Mouse (Mus musculus): Measurements from ENCODE around the gene Olfr59. TPM values are rescaled to one million over a fixed set of nuclear protein-coding genes. Genes with fewer than 3 reads are reported as not detected.

The Olfr59 gene
- not detected in 2 replicates for polyA plus RNA-seq (2015; fragmentation: Nextera tagmentation; extraction: Ambion mirVana)

DNA sequence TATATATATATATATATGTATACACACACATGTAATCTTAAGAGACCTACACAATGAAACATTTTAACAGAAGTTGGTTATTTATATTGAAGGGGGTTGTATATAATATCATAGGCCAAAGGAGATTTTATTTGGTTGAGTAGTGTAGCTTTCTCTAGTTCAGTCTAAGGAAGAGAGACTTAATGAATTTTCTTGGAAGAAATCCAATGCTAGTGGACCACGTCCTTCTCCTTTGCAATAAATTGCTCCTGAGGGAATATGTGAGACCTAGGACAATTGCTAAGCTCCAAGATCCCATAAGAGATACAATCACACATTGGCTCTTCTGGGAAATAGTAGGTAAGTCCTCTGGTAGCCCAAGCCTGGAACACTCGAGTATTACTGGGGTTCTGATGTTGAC lies at the start of gene Olfr59:
Gene Olfr59, plus strand, starts transcription at position 301 of the 400 bp plus-strand sequence.
- Histone ChIP-seq H3K4me2 (no peak within 1 kb of the TSS), H3K27ac (replicated peaks) (no peak within 1 kb of the TSS), H3K4me3 (no peak within 1 kb of the TSS), H3K27me3 (no peaks in the 10 kb centered on the region), H3K36me3 (no peaks in the 10 kb centered on the region), H3K9me3 (peaks cover 9% of the 10 kb centered on the region), H3K9ac (no peak within 1 kb of the TSS), H3K4me1 (replicated peaks) (no peaks in the 10 kb centered on the region)
- 61% methylated on average over 2 of the region's 2 CpGs for WGBS
- no peak for ATAC-seq (ENCODE audit: low read depth)

DNA sequence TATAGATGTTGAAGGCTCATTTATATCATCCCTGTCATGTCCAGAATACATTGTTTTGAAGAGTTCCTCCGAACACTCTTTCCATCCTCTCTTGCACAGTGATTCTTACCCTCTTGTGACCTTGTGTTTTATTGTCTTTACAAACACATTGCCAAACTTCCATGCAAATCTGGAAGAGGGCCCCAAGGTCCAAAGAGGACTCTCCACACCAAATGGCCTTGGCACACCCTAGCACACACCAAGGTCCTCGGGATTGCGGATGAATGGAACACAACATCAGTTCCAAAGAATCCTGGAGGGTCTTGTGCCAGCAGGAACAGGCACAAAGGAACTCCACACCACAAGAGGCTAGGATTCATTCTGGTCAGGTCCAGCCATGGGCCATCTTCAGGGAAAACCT lies 42.3 kb upstream of the Olfr59 start:
- Histone ChIP-seq H3K4me2 (no peak overlapping the region), H3K9me3 (peaks cover 18% of the 10 kb centered on the region), H3K27me3 (no peaks in the 10 kb centered on the region), H3K27ac (replicated peaks) (no peak overlapping the region), H3K9ac (no peak overlapping the region), H3K4me3 (no peak overlapping the region), H3K4me1 (replicated peaks) (no peaks in the 10 kb centered on the region), H3K36me3 (no peaks in the 10 kb centered on the region)
- ATAC-seq (ENCODE audit: low read depth): no peak
- WGBS: 88% methylated on average over 3 of the region's 3 CpGs

DNA sequence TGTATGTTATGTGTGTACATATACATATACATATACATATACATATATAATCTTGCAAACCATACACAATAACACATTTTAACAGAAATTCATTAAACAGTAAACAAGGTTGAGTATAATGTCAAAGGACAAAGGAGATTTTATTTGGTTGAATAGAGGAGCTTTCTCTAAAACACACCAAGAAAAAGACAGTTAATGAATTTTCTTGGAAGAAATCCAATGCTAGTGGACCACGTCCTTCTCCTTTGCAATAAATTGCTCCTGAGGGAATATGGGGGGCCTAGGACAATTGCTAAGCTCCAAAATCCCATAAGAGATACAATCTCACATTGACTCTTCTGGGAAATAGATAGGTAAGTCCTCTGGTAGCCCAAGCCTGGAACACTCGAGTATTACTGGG lies 24.0 kb upstream of the Olfr59 start, which contains the start of gene Olfr406:
Gene Olfr406, plus strand, starts transcription at position 301 of the 400 bp plus-strand sequence.
- H3K27ac ChIP-seq (replicated peaks): no peak within 1 kb of the TSS
- no peaks in the 10 kb centered on the region for H3K36me3 ChIP-seq
- H3K4me2 ChIP-seq: no peak within 1 kb of the TSS
- no peak within 1 kb of the TSS for H3K4me3 ChIP-seq
- ATAC-seq (ENCODE audit: low read depth): no peak
- peaks cover 3% of the 10 kb centered on the region; the same call in 1 of the 2 replicates for H3K9me3 ChIP-seq
- no peaks in the 10 kb centered on the region for H3K27me3 ChIP-seq
- 71% methylated on average over 2 of the region's 2 CpGs for WGBS
- H3K9ac ChIP-seq: no peak within 1 kb of the TSS
- H3K4me1 ChIP-seq (replicated peaks): no peaks in the 10 kb centered on the region

DNA sequence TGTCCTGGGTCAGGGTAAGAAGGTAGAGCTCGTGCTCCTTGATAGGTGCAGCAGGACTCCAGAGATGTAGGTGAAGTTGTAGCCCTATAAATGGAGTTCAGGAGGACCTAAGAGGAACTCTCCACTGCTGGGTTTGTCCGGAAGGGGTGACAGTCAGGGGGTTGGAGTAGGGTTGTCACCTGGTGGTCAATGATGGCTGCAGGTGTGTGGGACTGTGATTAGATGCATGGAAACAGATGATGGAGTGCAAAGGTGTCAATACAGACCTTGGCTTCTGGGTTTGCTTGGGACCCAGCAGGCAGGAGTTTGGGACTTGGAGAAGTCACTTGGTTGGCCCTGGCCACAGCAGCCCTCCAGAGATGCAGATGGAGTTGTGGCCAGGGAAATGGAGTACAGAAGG lies 3.7 kb downstream of the Olfr59 start:
- no peak for ATAC-seq (ENCODE audit: low read depth)
- H3K4me1 ChIP-seq (replicated peaks): no peaks in the 10 kb centered on the region
- H3K9ac ChIP-seq: no peak overlapping the region
- no peak overlapping the region for H3K4me3 ChIP-seq
- WGBS: 80% methylated on average over 2 of the region's 2 CpGs
- H3K27ac ChIP-seq (replicated peaks): no peak overlapping the region
- H3K4me2 ChIP-seq: no peak overlapping the region
- no peaks in the 10 kb centered on the region for H3K27me3 ChIP-seq
- H3K9me3 ChIP-seq: 0 out of 2 replicates have a peak, but pooled peaks cover 4% of the 10 kb centered on the region
- no peaks in the 10 kb centered on the region for H3K36me3 ChIP-seq

DNA sequence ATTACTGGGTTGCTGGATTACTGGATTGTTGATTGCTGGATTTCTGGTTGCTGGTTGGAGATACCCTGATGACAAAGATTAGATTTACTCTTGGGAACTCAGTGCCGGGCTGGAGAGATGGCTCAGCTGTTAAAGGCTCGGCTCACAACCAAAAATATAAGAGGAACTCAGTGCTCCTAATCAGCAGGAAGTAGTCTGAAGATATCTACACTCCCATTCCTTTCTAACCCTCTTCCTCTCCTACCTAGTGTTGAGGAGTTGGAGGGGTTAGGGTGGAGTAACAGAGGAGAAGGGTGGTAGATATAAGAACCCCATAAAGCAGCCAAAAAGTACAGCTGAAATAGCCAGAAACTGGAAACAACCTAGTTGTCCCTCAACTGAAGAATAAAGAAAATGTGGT lies 42.5 kb downstream of the Olfr59 start:
- 83% methylated on average over 2 of the region's 2 CpGs for WGBS

DNA sequence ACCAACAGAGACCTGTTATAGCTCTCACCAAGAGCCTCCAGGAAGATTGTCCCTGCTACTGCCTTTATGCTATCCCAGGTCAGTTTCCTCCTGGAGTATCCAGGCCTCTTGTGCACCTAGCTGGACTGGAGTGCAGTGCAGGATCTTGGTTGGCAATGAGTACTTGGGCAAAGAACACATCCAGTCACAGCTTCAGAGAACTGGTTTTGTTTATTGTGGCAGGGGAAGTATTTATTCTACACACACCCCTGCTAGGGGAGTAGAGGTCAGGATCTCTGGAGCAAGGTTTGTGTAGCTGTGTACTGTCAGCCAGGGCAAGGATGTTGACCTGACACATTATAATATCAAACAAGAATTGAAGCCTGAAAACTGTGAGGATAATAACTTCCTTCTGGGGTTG lies 45.2 kb downstream of the Olfr59 start:
- ATAC-seq (ENCODE audit: low read depth): no peak
- no peaks in the 10 kb centered on the region for H3K9me3 ChIP-seq
- H3K4me1 ChIP-seq (replicated peaks): no peaks in the 10 kb centered on the region
- H3K4me3 ChIP-seq: no peak overlapping the region
- H3K9ac ChIP-seq: no peak overlapping the region
- no peaks in the 10 kb centered on the region for H3K36me3 ChIP-seq
- H3K27me3 ChIP-seq: no peaks in the 10 kb centered on the region
- no peak overlapping the region for H3K27ac ChIP-seq (replicated peaks)
- no peak overlapping the region for H3K4me2 ChIP-seq

More for the DNA sequence above, 42.5 kb downstream of the Olfr59 start:
- Histone ChIP-seq H3K27ac (replicated peaks) (no peak overlapping the region), H3K9ac (no peak overlapping the region), H3K4me3 (no peak overlapping the region), H3K4me1 (replicated peaks) (no peaks in the 10 kb centered on the region), H3K4me2 (no peak overlapping the region), H3K27me3 (no peaks in the 10 kb centered on the region), H3K9me3 (no peaks in the 10 kb centered on the region), H3K36me3 (no peaks in the 10 kb centered on the region)
- no peak for ATAC-seq (ENCODE audit: low read depth)

DNA sequence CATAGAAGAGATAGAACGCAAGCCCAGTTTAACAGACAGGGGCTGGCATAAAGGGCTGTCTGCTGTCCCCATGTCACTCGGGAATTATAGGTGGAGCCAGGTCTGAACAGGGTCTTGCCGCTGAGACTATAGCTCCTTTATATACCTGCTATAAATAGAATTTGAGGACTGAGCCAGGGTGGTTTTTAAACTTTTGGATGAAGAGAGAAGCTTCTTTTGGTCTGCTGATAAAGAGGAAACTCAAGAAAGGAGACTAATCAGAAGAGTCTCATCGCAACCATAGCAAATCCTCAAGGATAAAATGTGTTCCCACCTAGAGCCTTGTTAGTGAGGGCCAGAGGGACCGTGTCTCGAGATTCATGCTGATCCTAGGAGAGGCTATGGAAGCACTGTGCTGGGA lies 54.4 kb downstream of the Olfr59 start, which contains the start of gene Olfr410:
Gene Olfr410, minus strand, starts transcription at position 101 of the 400 bp plus-strand sequence.
- H3K4me1 ChIP-seq (replicated peaks): no peaks in the 10 kb centered on the region
- ATAC-seq (ENCODE audit: low read depth): no peak

More for the DNA sequence above, 54.4 kb downstream of the Olfr59 start, which contains the start of gene Olfr410:
- Histone ChIP-seq H3K4me3 (no peak within 1 kb of the TSS), H3K27me3 (no peaks in the 10 kb centered on the region), H3K4me2 (no peak within 1 kb of the TSS), H3K36me3 (no peaks in the 10 kb centered on the region), H3K9ac (no peak within 1 kb of the TSS), H3K9me3 (0 out of 2 replicates have a peak, but pooled peaks cover 2% of the 10 kb centered on the region), H3K27ac (replicated peaks) (no peak within 1 kb of the TSS)
- WGBS: 80% methylated on average over 6 of the region's 6 CpGs

Other genes with a start within 250 kb of the Olfr59 start
- gene Olfr139, start 227.2 kb upstream of the Olfr59 start, polyA plus RNA-seq (2015; fragmentation: Nextera tagmentation; extraction: Ambion mirVana): not detected in 2 replicates
- gene Olfr399, start 227.1 kb upstream of the Olfr59 start, polyA plus RNA-seq (2015; fragmentation: Nextera tagmentation; extraction: Ambion mirVana): not detected in 2 replicates
- not detected in 2 replicates for gene Zfp616, start 213.8 kb upstream of the Olfr59 start, polyA plus RNA-seq (2015; fragmentation: Nextera tagmentation; extraction: Ambion mirVana)
- not detected in 2 replicates for gene Olfr401, start 170.0 kb upstream of the Olfr59 start, polyA plus RNA-seq (2015; fragmentation: Nextera tagmentation; extraction: Ambion mirVana)
- gene Olfr402, start 130.2 kb upstream of the Olfr59 start, polyA plus RNA-seq (2015; fragmentation: Nextera tagmentation; extraction: Ambion mirVana): not detected in 2 replicates
- not detected in 2 replicates for gene Olfr403, start 97.5 kb upstream of the Olfr59 start, polyA plus RNA-seq (2015; fragmentation: Nextera tagmentation; extraction: Ambion mirVana)
- not detected in 2 replicates for gene Olfr43, start 72.4 kb upstream of the Olfr59 start, polyA plus RNA-seq (2015; fragmentation: Nextera tagmentation; extraction: Ambion mirVana)
- not detected in 2 replicates for gene Olfr406, start 23.9 kb upstream of the Olfr59 start, polyA plus RNA-seq (2015; fragmentation: Nextera tagmentation; extraction: Ambion mirVana)
- not detected in 2 replicates for gene Olfr410, start 54.3 kb downstream of the Olfr59 start, polyA plus RNA-seq (2015; fragmentation: Nextera tagmentation; extraction: Ambion mirVana)
- gene Olfr411, start 68.9 kb downstream of the Olfr59 start, polyA plus RNA-seq (2015; fragmentation: Nextera tagmentation; extraction: Ambion mirVana): not detected in 2 replicates
- not detected in 2 replicates for gene Olfr412, start 78.3 kb downstream of the Olfr59 start, polyA plus RNA-seq (2015; fragmentation: Nextera tagmentation; extraction: Ambion mirVana)

All from neural tube, embryonic 13.5 days (tissue).